Mouse (Mus musculus): ENCODE measurements around the gene Bach1.

DNA sequence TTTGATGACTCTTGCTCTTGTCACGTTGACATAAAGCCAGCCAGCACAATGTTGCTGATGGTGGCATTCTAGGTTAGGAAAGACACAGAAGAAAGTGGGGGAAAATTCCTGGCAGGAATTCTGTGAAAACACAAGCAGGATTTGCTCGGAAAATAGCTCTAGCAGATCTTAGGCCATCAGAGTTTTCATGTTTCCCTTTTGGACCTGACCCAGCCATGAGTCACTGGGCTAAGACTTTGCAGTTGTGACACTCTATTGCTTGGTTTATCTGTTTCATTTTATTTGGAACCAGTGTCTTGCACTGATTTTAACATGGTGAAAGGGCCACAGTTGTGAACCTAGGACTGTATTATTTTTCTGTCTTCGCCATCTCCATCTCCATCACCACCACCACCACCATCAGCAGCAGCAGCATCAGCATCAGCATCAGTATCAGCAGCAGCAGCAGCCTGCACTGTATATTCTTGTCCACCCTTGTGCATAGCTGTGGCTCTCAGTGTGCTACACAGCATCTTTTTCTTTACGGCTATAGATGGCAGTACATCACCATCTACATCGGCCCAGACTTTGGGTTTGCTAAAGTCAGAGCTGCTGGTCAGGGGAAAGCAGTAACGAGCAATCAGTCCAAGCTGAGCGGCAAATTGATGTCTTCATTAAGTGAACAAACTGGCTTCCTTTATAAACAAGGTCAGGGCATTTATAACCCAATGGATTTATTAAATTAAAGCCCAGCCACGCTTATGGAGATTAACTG, 46.6 kb downstream of the Bach1 start:
- no peak for TF ChIP-seq CTCF (conservative IDR thresholded peaks at IDR 0.05; ENCODE audit: low read length)
- no peak for TF ChIP-seq POU5F1 (IDR thresholded peaks at IDR 0.05; ENCODE audit: borderline replicate concordance, low read length)

Measured in E14TG2a.4 (cell line).